Mouse (Mus musculus): ENCODE measurements around the gene Ppp2r2c. TPM values are rescaled to one million over a fixed set of nuclear protein-coding genes. Genes with fewer than 3 reads are reported as not detected.
"Not testable (repeated sequence)": the region's sequence is repeated elsewhere in the genome, so short reads cannot be mapped to it uniquely, and the experiment has no call there.

Ppp2r2c gene
- total RNA-seq, 4 experiments from 2014 or later = 0.27 to 1.1 (median 0.37) TPM

- DNase-seq (ENCODE audit: low spot score in 2 of 2) = no peak
Observed at GRCm38 (mm10) chr5:36923826-36924700, 55.8 kb downstream of the Ppp2r2c start.

DNA sequence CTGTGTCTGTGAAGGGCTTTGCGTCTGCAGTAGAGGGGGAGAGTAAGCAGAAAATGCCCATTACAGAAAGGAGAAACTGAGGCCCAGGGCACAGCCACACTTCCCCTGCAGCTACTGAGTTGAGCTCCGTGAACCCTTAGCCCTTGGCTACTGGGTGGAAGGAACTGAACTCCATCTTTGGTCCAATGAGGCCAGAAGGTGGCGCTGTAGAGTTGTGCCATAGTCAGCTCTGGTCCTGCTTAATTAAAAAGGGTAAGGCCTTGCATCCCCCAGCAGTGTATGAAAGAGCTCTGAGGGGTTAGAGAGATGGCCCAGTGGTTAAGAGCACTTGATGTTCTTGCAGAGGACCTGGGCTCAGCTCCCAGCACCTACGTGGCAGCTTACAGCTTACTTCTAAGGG lies 60.4 kb downstream of the Ppp2r2c start:
- no peak for DNase-seq (ENCODE audit: low spot score in 2 of 2)

DNA sequence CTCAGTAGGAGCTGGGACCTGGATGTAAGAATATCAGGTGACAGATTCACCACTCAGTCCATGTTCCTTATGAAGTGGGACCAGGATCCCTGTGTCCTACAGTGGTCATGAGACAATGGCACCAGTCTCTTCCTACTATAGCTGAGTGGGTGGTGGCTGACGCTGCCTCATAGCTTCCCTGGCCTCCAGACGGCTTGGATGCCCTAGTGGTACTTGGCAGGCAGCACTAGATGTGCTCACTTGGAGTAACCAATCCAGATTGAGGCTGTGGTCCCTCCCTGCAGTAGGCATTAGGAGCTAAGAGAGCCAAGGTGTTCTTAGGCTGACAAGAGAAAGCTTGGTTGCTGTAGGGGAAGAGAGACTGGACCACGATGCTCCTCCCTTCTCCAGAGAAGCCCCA lies 61.1 kb downstream of the Ppp2r2c start:
- DNase-seq (ENCODE audit: low spot score in 2 of 2) = no peak

DNA sequence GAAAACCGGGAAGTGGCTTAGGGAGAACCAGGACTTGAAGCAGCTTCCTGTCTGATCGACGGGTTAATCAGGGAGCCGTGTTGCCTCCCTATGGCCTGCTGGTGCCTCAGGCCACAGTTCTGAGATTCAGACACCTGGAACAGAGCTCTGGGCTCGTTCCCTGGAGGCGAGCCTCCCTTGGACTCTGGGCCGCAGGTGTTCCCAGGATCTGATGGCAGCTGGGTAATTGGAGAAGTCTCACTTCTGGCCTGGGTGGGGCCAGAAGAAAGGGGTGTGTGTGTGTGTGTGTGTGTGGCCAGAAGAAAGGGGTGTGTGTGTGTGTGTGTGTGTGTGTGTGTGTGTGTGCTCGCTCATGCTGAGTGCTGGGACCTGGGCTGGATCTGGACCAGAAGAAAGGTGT lies 65.1 kb downstream of the Ppp2r2c start:
- DNase-seq (ENCODE audit: low spot score in 2 of 2) = no peak

GRCm38 (mm10) chr5:36935486-36936473 lies 67.5 kb downstream of the Ppp2r2c start:
- no peak for DNase-seq (ENCODE audit: low spot score in 2 of 2)

GRCm38 (mm10) chr5:36936548-36936947 lies 68.2 kb downstream of the Ppp2r2c start:
- DNase-seq (ENCODE audit: low spot score in 2 of 2) = no peak

DNA sequence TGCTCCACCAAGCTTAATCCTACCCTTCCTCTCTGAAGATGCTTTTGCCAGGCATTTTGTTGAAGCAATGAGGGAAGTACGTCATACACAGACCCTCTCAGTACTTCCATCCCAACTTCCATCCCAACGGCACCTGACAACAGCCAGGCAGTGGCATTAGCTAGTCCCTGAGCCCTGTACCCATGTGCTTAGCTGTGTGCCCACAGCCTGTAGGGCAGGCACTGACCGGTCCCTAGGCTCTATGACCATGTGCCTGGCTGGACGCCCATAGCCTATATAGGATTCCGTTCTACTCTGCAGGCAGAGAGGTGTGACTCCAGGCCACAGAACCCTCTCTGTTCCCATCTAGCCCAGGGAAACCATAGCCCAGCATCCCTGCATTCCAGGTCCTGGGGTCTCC lies 69.7 kb downstream of the Ppp2r2c start:
- DNase-seq (ENCODE audit: low spot score in 2 of 2) = no peak

DNA sequence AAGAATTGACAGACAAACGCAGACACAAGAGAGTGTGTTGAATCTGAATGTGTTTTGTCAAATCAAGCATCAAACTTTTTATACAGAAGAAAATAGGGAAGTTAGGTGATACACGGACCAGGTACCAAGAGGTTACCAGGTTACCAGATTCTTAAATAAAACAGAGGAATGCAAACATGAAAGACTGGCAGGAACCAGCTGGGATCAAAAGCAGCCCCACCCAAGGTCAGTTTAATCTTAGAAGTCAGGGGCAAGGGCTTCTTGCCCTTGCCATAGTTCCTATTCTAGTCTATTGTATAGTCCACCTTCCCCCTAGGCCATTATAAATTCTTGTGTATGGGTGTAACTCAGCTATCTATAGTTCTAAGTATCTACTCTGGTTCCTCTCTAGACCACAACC lies 70.7 kb downstream of the Ppp2r2c start:
- DNase-seq (ENCODE audit: low spot score in 2 of 2) = not testable (repeated sequence)

DNA sequence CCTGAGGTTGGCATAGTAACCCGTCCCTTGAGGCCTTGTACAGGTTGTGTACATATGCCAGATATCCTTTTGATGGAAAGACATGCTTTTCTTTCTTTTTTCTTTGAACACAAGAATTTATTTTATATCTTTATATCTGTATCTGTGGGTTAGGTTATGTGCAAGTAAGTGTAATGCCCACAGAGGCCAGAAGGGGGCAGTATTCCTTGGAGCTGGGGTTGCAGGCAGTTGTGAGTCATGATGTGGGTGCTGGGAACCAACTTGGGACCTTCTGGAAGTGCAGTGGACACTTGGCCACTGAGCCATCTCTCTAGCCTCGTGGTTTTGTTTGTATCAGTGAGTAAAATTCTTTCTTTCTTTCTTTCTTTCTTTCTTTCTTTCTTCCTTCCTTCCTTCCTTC lies 74.1 kb downstream of the Ppp2r2c start:
- DNase-seq (ENCODE audit: low spot score in 2 of 2) = no peak

GRCm38 (mm10) chr5:36944552-36944951 lies 76.2 kb downstream of the Ppp2r2c start:
- DNase-seq (ENCODE audit: low spot score in 2 of 2) = no peak

- no peak for DNase-seq (ENCODE audit: low spot score in 2 of 2)
Observed at GRCm38 (mm10) chr5:36945102-36945701, 76.9 kb downstream of the Ppp2r2c start.

GRCm38 (mm10) chr5:36945713-36946112 lies 77.4 kb downstream of the Ppp2r2c start:
- DNase-seq (ENCODE audit: low spot score in 2 of 2) = no peak

- DNase-seq (ENCODE audit: low spot score in 2 of 2) = no peak
Observed at GRCm38 (mm10) chr5:36946445-36946844, 78.1 kb downstream of the Ppp2r2c start.

DNA sequence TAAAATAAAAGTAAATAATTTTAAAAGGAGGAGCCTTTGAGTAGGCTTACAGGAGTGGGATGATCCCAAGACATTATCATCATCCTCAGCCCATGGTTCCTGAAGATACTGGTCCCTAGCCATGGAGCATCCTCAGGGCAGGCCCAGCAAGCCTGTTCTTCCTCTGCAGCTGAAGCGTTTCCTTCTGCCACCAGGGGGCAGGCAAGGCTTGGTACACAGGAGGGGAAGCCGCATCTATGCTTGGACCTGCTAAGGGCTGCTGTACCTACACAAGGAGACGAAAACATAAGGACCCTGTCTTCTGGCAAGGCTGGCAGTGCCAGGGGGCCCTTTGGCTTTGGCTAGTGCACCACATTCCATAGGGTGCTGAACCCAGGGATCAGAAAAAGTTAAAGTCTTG lies 80.5 kb downstream of the Ppp2r2c start:
- peak in 1 of 2 experiments; percentile 36 for DNase-seq (ENCODE audit: low spot score in 2 of 2)

- DNase-seq (ENCODE audit: low spot score in 2 of 2) = no peak
Observed at GRCm38 (mm10) chr5:36950871-36951270, 82.6 kb downstream of the Ppp2r2c start.

GRCm38 (mm10) chr5:36952311-36952710 lies 84.0 kb downstream of the Ppp2r2c start:
- DNase-seq (ENCODE audit: low spot score in 2 of 2) = no peak

DNA sequence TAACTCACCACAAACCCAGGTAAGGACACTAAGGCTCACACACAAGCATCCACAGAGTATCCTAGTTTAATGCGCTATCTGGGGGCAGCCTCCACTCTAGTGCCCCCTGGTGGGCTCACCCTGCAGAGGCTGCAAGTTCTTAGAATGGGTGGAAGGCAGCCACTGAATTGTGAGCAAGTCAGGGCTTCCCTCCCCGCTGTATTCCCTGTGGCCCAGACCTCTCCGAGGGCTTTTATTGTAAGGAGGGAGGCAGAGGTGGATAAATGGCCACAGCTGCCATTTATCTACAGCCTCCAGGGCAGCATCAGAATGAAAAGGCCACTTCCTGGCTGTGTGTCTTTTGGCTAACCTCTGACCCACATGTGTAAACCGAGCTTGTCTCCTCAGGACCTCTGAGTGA lies 87.1 kb downstream of the Ppp2r2c start:
- DNase-seq (ENCODE audit: low spot score in 2 of 2) = no peak

GRCm38 (mm10) chr5:36958837-36959236 lies 90.5 kb downstream of the Ppp2r2c start:
- DNase-seq (ENCODE audit: low spot score in 2 of 2) = peak; percentile 39 to 54

- DNase-seq (ENCODE audit: low spot score in 2 of 2) = no peak
Observed at GRCm38 (mm10) chr5:36960501-36960900, 92.2 kb downstream of the Ppp2r2c start.

DNA sequence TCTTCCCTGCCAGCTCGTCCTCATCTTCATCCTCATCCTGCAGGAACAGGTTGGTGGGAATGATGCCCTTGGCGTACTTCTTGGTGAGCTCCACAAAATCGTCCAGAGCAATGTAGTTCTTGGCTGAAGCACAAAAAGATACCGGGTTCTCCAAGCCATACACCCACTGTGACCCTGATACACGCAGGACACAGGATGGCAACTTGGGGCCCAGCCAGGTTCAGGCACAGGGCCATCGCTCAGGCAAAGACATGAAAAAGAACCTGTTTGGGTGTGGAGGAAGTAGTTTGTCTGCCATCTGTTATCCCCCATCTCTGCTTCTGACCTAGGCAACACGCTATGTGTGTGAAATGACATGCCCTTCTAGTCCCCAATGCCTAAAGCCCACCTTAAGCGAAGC lies 103.3 kb downstream of the Ppp2r2c start:
- no peak for DNase-seq (ENCODE audit: low spot score in 2 of 2)

DNA sequence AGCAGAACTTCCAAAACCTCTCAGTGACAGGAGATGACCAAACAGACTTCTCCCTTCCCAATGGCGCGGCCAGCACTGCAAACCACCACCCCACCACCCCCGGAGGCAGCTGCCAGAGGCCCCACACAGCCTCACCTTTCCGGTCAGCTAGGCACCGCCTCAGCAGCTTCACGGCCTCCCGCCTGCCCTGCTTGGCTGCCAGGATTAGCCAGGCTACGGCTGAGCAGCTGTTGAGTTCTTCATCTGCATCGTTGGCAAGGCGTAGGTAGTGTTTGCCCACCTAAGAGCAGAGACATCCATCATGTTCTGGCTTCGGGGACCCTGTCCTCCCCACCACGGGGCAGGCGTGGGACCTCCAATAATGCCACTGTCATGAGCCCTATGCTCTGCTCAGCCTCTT lies 107.0 kb downstream of the Ppp2r2c start:
- no peak for DNase-seq (ENCODE audit: low spot score in 2 of 2)

DNA sequence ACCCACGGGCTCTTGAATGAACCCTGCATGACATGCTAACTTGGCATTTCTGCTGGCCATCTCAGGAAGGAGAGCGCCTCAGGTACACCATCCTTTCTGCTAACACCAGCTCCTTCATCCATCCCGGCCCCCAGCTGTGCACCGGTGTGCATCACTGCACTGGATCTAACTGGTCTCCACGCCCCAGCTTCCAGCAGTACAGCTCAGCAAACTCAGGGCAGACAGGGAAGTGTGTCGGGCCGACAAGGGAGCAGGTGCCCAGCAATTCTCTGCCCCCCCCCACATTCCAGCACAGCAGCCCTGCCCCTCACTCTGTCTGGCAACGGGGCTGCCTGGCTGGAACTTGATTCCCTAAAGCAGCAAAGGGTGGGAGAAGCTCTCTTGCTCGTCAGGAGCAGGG lies 109.5 kb downstream of the Ppp2r2c start:
- no peak for DNase-seq (ENCODE audit: low spot score in 2 of 2)

Data from gastrocnemius, adult 8-10 months (tissue).